Mouse (Mus musculus): ENCODE data around the gene Ddx46.

DNA sequence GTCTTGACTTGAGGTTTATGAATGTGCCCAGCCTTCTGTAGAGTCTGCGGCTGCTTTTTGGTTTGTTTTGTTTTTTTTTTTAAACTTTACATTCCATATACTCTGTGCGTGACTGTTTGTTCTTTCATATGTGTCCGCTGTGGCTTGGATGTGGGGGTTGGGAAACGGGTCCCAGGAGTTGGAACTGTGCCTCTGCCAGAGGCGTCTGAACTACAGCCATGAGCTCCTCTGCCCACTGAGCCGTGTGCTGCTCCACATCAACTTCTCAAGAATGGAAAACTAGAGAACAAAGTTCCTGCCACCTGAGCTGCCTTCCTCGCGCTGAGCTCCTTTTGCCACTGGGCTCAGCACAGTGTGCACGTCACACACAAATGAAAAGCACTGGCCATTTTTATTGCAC lies 47.4 kb downstream of the Ddx46 start:
- no peak for TF ChIP-seq CTCF (IDR thresholded peaks at IDR 0.05; ENCODE audit: borderline replicate concordance, extremely low read depth, insufficient read depth, insufficient read length)
- no peak for TF ChIP-seq POLR2A (IDR thresholded peaks at IDR 0.05; ENCODE audit: borderline replicate concordance, extremely low read depth, insufficient read depth, insufficient read length, poor library complexity, severe bottlenecking)
